Mouse (Mus musculus): Measurements from ENCODE around the gene Ccdc151. TPM values are rescaled to one million over a fixed set of nuclear protein-coding genes. Genes with fewer than 3 reads are reported as not detected.
A peak's percentile ranks its signal among the peaks of the same experiment; 100 is the strongest.

Ccdc151 gene
- total RNA-seq (2015) (not detected in 2 replicates), total RNA-seq (2017) (not detected in 2 replicates)

DNA sequence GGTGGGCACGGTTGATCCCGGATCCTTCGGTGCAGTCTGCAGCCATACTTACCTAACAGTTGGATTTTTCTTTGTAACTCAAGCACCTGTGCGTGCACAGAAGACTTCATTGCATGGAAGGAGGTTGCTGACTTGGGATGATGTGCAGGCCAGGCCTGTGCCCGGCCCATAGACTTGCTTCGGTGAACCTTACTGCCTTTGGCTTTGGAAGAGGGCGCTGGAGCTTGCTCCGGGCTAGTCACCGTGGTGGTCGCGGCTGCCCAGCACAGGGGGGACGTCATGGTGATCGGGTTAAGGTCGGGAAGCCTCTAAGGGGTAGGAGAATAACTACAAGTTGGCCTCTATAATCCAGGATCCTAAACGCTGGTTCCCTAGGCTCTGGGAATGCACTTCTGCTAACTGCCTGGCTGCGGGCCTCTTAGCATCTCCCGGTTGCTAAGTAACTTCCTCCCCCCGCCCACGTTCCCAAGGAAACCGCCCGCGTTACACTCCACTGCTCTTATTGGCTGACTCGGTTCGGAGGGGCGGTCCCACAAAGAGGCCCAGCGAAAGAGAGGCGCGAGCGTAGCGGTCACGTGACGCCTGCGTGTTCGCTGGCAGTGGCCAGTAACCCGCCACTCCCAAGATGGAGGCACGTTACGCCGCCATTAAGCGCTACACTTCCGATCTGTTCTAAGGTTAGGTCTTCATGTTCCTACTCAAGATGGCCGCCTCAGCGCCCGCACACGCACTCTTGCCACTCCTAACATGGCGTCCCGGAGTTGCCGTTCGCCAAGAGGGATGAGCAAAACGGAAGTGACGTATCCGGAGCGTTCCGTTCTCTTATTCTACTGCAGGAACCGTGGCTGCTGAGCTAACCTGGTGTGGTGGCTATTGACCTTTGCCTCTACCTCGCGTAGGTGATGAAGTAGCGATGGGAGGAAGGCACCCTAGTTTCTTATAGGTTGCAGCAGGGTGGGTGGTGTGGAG is at the start of gene Ccdc151, which contains the start of gene Prkcsh:
Gene Ccdc151 (minus strand): TSS at position 441 of the 969 bp plus-strand sequence.
Gene Prkcsh (plus strand): TSS at position 613 of the 969 bp plus-strand sequence.
- ATAC-seq (ENCODE audit: poor library complexity, severe bottlenecking) = peak; percentile 97

DNA sequence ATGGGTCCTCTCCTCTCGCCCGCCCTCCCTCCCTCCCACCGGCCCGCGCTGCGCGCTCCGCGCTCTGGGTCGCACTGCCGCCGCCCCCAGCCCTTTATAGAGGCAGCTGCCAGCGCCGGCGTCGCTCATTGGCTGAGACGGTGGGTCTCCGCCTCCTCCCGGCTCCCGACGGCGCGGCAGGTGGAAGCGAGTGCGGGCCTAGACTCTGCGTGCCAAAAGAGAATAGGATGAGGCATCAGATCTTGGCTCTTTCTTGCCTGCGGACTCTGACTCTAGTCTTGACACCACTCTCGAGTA is 49.5 kb upstream of the Ccdc151 start, which contains the start of gene Elavl3:
Gene Elavl3 (minus strand): TSS at position 66 of the 297 bp plus-strand sequence.
- no peak for ATAC-seq (ENCODE audit: poor library complexity, severe bottlenecking)

DNA sequence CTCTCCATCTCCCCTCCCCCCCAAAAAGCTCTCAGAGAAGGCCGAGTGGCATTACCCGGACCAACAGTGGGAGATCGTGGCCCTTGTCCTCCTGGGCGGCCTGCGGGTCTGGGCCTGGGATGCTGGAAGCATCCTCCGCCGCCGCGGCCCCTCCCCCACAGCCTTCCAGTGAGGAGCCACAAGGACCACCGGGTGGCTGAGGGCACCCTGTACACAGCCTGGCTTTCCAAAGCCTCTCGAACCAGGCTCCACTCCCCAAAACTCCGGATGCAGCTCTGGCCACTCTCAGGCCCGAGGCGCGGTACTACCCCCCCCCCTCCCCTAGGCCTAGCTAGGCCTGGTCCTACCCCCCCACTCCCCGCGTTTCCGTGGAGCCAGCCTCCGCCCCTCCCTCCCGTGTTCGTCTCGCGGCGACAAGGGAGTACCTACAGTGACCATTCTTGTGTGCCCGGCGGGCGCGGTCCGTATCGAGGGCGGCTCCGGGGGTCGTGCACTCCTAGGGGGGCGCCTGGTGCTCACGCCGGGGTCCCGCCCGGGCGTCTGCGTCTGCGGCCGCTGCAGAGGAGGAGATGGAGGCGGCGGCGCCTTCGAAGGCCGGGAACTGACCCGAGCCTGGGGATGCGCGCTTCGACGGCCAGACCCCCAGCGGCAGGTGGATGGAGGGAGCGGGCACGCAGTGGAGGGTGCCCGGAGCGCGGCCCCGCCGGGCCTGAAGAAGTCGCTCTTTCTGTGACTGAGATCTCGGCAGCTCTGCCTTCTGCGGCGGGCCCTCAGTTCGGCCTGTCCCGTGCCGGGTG is 48.9 kb upstream of the Ccdc151 start:
- ATAC-seq (ENCODE audit: poor library complexity, severe bottlenecking) = no peak

DNA sequence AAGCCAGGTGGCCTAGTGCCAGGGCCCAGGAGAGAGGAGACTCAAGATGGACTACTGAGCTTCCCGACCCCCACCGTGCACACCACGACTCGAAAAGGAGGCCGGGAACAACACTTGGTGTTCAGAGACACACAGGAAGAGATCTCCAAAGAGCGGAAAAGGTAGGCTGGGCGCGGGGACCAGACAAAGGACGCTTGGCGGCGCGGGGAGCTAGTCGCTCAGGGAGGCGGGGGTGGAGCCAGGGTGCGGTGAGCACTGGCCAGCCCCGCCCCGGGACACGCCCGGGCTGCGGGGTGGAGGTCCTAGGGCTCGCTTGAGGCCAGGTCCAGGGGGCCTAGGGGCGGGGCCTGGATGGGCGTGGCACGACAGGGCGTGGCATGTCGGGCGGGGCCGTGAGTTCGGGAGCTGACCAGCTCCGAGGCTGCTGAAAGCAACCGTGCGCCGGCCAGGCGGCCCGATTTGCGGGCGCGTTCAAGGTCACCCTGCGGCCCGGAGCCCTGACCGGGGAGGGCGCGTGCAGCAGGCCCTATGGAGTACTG is 48.0 kb upstream of the Ccdc151 start:
- ATAC-seq (ENCODE audit: poor library complexity, severe bottlenecking) = peak; percentile 34

DNA sequence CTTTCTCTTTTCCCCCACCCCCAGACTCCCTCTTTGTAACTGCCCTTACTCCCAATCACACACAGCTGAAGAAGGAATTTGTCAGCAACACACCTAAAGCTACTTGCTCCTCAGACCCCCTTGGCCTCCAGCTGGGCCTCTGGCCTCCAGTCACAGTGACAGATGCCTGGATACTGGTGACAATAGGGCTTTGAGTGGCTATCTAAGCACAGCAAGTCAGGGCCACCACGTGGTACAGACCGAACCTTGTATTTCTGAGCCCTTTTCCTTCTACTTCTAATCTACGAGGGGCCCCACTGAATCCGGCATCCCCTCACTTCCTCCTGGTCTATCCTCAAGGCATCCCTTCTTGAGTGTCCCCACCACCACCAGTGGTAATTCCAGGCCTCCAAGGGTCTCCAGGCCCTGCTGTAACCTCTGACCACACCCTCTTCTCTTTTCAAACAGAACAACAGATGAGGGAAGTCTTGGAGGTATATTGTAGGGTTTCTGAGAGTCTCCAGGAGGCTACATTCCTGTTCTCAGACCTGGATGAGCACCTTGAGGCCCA is 47.4 kb upstream of the Ccdc151 start:
- ATAC-seq (ENCODE audit: poor library complexity, severe bottlenecking) = no peak

DNA sequence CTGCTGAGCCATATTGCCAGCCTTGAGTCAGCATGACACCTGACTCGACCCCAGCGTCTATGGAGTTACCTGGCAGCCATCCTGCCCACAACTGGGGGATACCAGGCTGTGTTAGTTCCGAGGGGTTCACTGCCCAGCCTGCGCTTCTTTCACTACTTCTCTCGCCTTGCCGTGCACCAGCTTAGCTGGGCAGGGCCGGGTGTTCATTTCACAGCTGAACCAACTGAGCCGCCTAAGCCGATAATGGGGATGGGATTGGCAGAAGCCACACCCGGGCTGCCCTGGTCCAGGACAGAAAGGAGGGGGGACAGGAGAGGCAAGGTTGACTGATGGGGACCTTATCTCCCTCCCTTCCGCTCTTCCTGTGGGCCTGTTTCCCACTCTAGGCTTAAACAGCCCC is 46.9 kb upstream of the Ccdc151 start:
- no peak for ATAC-seq (ENCODE audit: poor library complexity, severe bottlenecking)

DNA sequence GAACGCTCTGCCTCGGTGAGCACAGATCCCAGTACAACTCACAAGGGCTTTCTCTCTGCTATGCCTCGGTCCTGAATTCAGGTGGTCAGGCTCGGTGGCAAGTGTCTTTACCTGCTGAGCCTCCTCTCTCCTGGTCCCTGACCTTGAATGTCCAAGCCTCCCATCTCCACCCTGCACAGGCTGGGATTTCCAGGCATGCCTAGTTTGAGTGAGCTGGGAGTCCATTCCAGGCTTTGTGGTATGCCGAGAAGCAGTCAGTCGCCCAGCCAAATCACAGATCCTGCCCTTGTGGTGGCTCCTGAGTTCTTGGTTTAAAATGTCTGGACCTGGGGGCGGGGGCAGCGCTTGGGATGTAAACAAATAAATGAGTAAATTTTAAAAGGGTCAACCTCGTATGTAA is 44.9 kb upstream of the Ccdc151 start:
- no peak for ATAC-seq (ENCODE audit: poor library complexity, severe bottlenecking)

DNA sequence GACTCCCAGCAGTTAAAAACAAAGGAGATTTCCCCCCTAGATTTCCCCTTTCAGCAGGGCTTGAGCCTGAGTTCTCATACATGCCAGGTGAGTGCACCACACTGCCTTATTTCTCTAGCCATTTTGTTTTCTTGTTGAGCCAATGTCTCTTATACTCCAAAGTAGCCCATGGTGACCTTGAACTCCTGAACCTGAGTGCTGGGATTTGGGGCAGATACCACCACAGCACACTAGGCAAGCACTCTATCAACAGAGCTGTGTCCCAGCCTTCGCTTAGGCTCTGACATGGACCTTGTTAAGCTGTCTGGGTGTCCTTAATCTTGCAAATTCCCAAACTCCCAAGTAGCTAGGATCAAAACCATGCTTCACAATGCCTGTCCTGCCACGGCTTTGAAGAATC is 39.4 kb upstream of the Ccdc151 start:
- ATAC-seq (ENCODE audit: poor library complexity, severe bottlenecking) = no peak

DNA sequence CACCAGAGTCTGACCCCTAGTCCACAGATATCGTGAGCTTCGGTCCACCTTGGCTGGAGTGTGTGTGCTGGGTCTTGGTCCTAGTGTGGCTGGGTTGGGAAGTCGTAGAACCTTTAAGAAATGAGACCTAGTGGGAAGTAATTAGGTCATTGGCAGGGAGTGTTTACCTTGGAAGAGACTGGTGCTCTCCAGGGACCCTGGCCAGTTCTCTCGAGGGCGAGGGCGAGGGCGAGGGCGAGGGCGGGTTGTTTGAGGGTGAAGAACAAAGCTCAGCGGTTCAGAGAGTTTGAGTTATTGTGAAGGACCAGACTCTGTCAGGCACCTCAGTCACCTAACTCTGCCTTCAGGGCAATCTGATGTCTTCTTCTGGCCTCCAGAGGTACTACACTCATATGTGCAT is 35.4 kb upstream of the Ccdc151 start:
- ATAC-seq (ENCODE audit: poor library complexity, severe bottlenecking) = no peak

DNA sequence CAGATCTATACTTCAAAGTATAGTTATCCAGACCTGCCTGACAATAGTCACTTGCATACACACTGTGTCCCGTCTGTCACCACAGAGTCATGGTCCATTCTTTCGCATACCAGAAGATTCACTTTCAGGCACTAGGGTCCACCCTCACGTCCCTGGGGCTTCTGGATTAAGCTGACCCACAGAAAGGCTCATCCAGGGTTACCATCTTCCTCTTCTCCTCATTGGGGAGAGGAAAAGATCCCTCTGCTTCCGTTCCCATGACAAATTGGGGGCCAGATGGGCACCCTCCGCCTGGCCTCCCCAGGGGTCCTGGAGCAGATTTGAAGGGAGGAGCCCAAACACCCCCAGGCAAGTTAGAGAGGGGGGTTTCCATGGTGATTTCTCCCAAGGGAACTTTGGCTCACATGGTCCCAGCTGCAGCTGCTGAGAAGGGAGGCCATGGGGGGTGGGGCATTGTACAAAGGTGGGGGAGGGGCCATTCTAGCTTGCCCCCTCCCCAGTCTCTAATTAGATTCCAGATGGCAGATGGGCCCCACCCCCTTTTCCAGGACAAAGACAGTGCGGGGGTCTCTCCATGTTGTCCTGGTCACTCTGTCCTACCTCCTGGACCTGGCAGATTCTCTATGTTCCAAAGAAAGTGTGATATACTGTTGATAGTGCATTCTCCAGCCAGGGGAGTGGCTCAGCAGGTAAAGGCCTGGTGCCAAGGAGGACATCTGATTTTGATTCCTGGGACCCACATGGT is 33.0 kb upstream of the Ccdc151 start:
- no peak for ATAC-seq (ENCODE audit: poor library complexity, severe bottlenecking)

DNA sequence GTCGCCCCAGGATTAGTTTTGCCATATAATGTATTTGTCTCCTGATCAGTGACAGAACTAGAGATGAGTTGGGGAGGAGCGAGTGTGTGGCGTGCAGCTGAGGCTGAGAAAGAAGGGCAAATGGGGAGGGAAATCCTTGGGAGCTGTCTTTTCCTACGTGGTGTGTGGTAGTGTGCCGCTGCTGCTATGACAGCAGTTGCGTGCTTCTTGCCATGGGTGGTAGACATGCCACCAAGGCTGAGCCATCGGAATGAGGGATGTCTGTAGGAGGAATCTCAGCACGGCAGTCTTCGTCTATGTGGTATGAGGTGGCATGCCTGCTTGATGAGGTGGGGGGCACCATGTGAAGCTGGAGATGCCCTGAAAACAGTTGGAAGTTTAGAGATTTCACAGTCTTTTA is 28.0 kb upstream of the Ccdc151 start:
- ATAC-seq (ENCODE audit: poor library complexity, severe bottlenecking) = no peak

DNA sequence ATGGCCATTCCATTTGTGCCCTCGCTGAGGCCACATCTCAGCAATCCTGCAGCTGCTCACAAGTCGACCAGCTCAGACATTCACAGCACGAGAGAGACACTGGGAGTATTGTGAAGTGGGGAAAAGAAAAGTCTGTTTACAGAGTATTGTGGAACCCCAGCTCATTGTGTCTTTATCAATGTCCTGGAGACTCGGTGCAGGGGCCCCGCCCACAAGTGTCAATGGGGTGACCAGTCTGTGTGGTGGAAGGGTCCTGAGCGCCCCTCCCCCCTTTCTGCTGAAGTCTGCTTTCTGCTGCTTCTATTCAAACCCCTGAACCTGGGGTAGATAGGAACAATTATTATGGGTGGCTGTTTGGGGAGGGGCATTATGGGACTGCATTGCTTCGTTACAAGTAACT is 26.0 kb upstream of the Ccdc151 start:
- no peak for ATAC-seq (ENCODE audit: poor library complexity, severe bottlenecking)

DNA sequence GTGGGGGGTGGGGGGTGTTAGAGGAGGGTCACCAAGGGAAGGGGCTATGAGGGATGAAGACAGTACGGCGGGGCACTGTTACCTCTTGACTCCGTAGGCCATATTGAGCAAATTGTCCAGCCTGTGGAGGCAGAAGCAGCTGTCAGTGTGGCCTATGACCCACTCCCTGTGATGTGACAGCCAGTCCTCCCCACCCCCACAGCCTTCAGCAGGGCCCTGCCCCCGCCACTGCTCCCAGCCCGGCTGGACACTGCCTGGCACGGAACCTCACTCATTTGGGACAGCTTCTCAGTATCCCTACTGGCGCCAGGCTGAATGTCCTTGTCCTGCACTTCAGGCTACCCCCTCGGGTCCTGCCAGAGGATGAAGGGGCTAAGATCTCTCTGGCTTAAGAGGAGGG is 22.2 kb upstream of the Ccdc151 start:
- no peak for ATAC-seq (ENCODE audit: poor library complexity, severe bottlenecking)

DNA sequence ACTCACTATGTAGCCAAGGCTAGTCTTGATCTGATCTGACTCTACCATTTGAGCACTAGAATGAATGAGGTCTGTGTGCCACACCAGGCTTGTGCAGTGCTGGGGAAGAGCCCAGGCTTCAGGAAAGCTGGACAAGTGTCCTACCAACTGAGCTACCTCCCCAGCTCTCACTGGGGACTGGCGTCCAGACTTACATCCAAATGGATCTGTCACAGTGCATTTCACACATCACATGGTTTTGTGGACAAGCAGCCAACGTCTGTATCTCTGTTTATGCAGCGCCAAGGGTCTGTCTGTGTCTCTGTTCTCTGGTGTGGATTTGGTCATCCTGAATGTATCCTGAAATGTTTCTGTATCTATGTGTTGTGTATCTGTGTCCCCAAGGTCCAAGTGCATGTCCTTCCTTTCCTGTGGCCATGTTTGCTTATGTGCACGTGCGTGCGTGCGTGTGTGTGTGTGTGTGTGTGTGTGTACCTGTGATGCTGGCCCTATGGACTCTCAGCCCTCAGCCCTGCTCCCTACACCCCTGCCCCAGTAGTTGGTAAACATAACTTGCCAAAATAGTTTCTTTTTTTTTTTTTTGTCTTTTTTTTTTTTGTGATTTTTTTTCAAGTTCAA is 14.9 kb upstream of the Ccdc151 start:
- ATAC-seq (ENCODE audit: poor library complexity, severe bottlenecking) = no peak

DNA sequence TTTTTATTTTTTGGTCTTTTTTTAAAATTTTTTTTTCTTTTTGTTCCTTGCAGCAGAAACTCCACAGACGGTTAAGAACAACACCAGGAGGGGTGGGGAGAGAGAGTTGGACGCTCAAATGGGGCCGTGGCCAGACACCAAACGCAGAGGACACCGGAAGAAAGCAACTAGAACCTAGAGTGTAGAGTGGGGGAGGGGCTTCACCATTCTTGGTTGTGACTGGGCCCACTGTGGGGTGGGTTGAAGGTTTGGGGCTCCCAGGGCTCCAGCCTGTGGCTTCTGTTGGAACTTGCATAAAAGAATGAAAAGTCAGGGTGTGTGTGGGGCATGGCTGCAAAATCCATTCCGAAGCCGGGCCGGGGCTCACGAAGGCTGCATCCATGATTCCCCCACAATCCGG is 13.8 kb upstream of the Ccdc151 start:
- no peak for ATAC-seq (ENCODE audit: poor library complexity, severe bottlenecking)

DNA sequence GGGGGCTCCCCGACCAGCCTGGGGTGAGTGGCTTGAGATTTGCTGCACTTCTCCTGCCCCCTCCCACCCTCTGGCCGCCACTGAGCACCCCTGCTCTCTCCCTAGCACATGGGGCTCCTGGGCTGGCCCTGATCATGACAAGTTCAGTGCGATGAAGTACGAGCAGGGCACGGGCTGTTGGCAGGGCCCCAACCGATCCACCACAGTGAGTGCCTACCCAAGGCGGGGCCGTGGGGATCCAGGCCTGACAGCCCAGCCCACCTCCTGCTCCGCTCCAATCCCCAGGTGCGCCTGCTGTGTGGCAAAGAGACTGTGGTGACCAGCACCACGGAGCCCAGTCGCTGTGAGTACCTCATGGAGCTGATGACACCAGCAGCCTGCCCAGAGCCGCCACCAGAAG is 10.3 kb upstream of the Ccdc151 start:
- no peak for ATAC-seq (ENCODE audit: poor library complexity, severe bottlenecking)

DNA sequence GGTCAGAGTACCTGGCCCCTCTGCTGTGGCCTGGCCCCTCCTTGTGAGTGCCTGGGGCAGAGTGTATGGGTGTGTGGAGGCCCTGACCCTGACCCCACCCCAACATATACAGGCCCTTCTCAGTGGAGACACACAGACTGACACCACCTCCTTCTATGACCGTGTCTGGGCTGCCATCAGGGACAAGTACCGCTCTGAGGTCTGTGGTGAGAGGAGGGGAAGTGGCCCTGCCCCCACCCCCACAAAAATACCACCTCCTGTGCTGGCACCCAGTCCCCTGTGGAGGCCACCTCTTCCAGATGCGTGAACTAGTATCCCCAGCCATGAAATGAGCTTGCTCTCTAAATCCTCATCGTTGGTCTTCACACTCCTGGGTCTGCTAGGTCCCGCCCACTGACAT is 8.6 kb upstream of the Ccdc151 start:
- ATAC-seq (ENCODE audit: poor library complexity, severe bottlenecking) = no peak

DNA sequence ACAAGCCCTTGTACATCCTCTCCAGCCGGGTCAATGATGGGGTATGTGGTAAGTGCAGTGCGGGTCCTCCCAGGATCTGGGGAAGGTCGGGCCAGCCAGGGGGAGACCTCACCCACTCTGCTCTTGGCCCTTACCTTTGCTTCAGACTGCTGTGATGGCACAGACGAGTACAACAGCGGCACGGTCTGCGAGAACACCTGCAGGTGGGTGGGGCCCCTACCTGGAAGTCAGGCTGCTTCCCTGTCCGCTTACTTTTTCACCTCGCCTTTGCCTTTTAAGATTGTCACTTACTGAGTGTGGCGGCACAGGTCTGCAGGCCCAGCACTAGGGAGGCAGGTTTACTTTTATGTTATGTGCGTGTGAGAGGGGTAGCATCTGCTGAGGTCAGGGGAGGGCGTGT is 2.1 kb upstream of the Ccdc151 start:
- no peak for ATAC-seq (ENCODE audit: poor library complexity, severe bottlenecking)

DNA sequence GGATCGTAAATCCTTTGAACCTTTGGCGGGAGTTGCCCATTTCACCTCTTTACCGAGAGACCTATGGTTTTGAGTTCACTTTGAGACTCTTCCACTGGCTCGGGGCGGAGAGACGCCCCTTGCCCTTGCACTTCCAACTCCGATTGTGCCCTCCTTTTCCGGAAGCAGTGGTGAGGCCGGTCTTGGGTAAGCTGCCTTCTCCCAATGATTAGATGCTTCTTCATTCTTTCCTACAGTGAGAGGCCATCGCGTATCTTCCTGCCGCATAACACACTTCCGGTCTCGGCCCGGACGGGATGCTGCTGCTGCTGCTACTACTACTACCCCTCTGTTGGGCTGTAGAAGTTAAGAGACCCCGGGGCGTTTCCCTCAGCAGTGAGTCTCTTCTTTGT is 725 bp upstream of the Ccdc151 start:
- ATAC-seq (ENCODE audit: poor library complexity, severe bottlenecking) = peak; percentile 30

DNA sequence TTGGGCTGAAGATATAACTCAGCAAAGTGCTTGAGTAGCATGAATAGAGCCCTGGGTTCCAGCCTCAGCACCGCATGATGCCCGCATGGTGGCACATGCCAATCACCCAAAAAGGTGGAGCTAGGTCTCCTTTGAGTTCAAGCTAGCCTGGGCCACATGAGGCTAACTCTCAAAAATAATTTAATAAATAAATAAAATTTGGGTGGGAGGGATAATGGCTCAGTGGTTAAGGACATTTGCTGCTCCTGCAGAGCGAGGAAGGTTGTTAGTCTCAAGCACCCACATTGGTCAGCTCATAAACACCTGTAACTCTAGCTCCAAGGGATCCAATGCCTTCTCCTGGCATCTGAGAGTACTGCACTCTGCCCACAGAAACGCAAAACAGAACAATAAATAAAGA is 801 bp downstream of the Ccdc151 start:
- ATAC-seq (ENCODE audit: poor library complexity, severe bottlenecking) = no peak

Data from megakaryocyte, adult 5-6 weeks (primary cell).